Mouse (Mus musculus) hindbrain, postnatal 0 days (tissue): ENCODE data around the gene Baz2b. TPM values are rescaled to one million over a fixed set of nuclear protein-coding genes. Genes with fewer than 3 reads are reported as not detected.

Source experiments
- ATAC-seq: fragments of 200-750 bp; cut with Nextera tagmentation; 2 replicates; pipeline ENCODE4 v1.8.0; 2017; ENCODE audit warnings: mild to moderate bottlenecking, moderate TSS enrichment, moderate library complexity
- DNase-seq: peaks from one replicate; pipeline ENCODE4 v3.0.0-alpha.2; 2015; ENCODE audit warnings: low spot score
- H3K27ac ChIP-seq: fragments of 300-500 bp; sonication (generic); 2 replicates; pipeline ENCODE4 v1.5.1; 2014; ENCODE audit warnings: mild to moderate bottlenecking
- H3K27me3 ChIP-seq: fragments of 300-500 bp; sonication (generic); 2 replicates; pipeline ENCODE4 v1.6.1; 2014; ENCODE audit warnings: low read length, mixed read lengths; ENCODE audit not compliant: insufficient read depth
- H3K36me3 ChIP-seq: fragments of 300-500 bp; sonication (generic); 2 replicates; pipeline ENCODE4 v1.6.1; 2014; ENCODE audit warnings: low read length, mixed read lengths; ENCODE audit not compliant: insufficient read depth
- H3K4me1 ChIP-seq: fragments of 300-500 bp; sonication (generic); 2 replicates; pipeline ENCODE4 v1.6.1; 2014; ENCODE audit warnings: antibody characterized with exemption, low read length, mixed read lengths; ENCODE audit not compliant: insufficient read depth
- H3K4me2 ChIP-seq: fragments of 300-500 bp; sonication (generic); 2 replicates; pipeline ENCODE4 v1.6.1; 2014; ENCODE audit warnings: low read depth, mild to moderate bottlenecking, low read length, moderate library complexity, mixed read lengths
- H3K4me3 ChIP-seq: fragments of 300-500 bp; sonication (generic); 2 replicates; pipeline ENCODE4 v1.5.1; 2014; ENCODE audit warnings: low read length
- H3K9ac ChIP-seq: fragments of 300-500 bp; sonication (generic); replicated peaks from 2 replicates; pipeline ENCODE4 v1.6.1; 2014; ENCODE audit warnings: mild to moderate bottlenecking, low read length, moderate library complexity, mixed read lengths
- H3K9me3 ChIP-seq: fragments of 300-500 bp; sonication (generic); 2 replicates; pipeline ENCODE4 v1.6.1; 2016; ENCODE audit warnings: low read length, mixed read lengths
- CTCF ChIP-seq: IDR thresholded peaks from 2 replicates; pipeline ENCODE4 v1.5.1; 2016; ENCODE audit warnings: antibody characterized with exemption, control low read depth, low read depth
- WGBS: fragments of 180-500 bp; shearing (Covaris S2); extraction: QIAGEN DNeasy Blood & Tissue Kit; methylation state at CpG from one replicate; pipeline ENCODE4 v1.1.7; 2014; 5-methylcytosine and 5-hydroxymethylcytosine counted together
- polyA plus RNA-seq: library from polyadenylated mRNA; unstranded; fragments of >200 nt; fragmentation: Nextera tagmentation; extraction: Ambion mirVana; gene quantifications from 2 replicates; pipeline ENCODE4 v1.2.1, GENCODE M21; 2015
- total RNA-seq: library from RNA; depleted of rRNA; stranded (reverse); fragments of >200 nt; gene quantifications from 2 replicates; pipeline ENCODE4 v1.2.3, GENCODE M21; 2014

The Baz2b gene
- total and polyA plus RNA-seq, 2 experiments from 2014 or later: 62.3 to 71.3 TPM

GRCm38 (mm10) chr2:60230361-60230760 is 20.7 kb upstream of the Baz2b start:
- ATAC-seq: no peak
- H3K4me3 ChIP-seq: no peak overlapping the region
- DNase-seq: no peak
- no peaks in the 10 kb centered on the region for H3K27me3 ChIP-seq
- no peak for TF ChIP-seq CTCF
- H3K9me3 ChIP-seq: no peaks in the 10 kb centered on the region
- H3K4me1 ChIP-seq: no peaks in the 10 kb centered on the region
- no peak overlapping the region for H3K27ac ChIP-seq
- H3K36me3 ChIP-seq: peaks cover 30% of the 10 kb centered on the region
- 96% methylated on average over 2 of the region's 2 CpGs for WGBS
- no peak overlapping the region for H3K4me2 ChIP-seq
- no peak overlapping the region for H3K9ac ChIP-seq

GRCm38 (mm10) chr2:60228470-60228869 is 18.8 kb upstream of the Baz2b start:
- WGBS: 68% methylated on average over 1 of the region's 1 CpGs
- peaks cover 21% of the 10 kb centered on the region for H3K36me3 ChIP-seq
- no peak overlapping the region for H3K4me2 ChIP-seq
- H3K27me3 ChIP-seq: no peaks in the 10 kb centered on the region
- ATAC-seq (no peak), DNase-seq (no peak)
- no peaks in the 10 kb centered on the region for H3K9me3 ChIP-seq
- H3K4me3 ChIP-seq: no peak overlapping the region
- H3K9ac ChIP-seq: no peak overlapping the region
- H3K4me1 ChIP-seq: no peaks in the 10 kb centered on the region
- TF ChIP-seq CTCF: no peak
- H3K27ac ChIP-seq: no peak overlapping the region

- no peak overlapping the region for H3K4me3 ChIP-seq
- H3K27me3 ChIP-seq: no peaks in the 10 kb centered on the region
- H3K36me3 ChIP-seq: no peaks in the 10 kb centered on the region
- peaks cover 6% of the 10 kb centered on the region; the same call in 1 of the 2 replicates for H3K4me1 ChIP-seq
- no peak overlapping the region for H3K9ac ChIP-seq
- TF ChIP-seq CTCF: no peak
- no peak overlapping the region for H3K27ac ChIP-seq
- no peak overlapping the region for H3K4me2 ChIP-seq
- ATAC-seq (no peak), DNase-seq (no peak)
- no peaks in the 10 kb centered on the region for H3K9me3 ChIP-seq
- WGBS: 58% methylated on average over 1 of the region's 1 CpGs
Observed at GRCm38 (mm10) chr2:60223489-60223888, 13.8 kb upstream of the Baz2b start.

GRCm38 (mm10) chr2:60221954-60222353 is 12.3 kb upstream of the Baz2b start:
- no peaks in the 10 kb centered on the region for H3K9me3 ChIP-seq
- H3K27me3 ChIP-seq: no peaks in the 10 kb centered on the region
- DNase-seq (no peak), ATAC-seq (no peak)
- no peak overlapping the region for H3K4me3 ChIP-seq
- 53% methylated on average over 2 of the region's 2 CpGs for WGBS
- H3K9ac ChIP-seq: no peak overlapping the region
- peaks cover 6% of the 10 kb centered on the region; the same call in 1 of the 2 replicates for H3K4me1 ChIP-seq
- no peaks in the 10 kb centered on the region for H3K36me3 ChIP-seq
- TF ChIP-seq CTCF: no peak
- H3K4me2 ChIP-seq: no peak overlapping the region
- H3K27ac ChIP-seq: no peak overlapping the region

GRCm38 (mm10) chr2:60221236-60221635 is 11.6 kb upstream of the Baz2b start:
- ATAC-seq (no peak), DNase-seq (no peak)
- Histone ChIP-seq H3K36me3 (no peaks in the 10 kb centered on the region), H3K9ac (no peak overlapping the region), H3K4me1 (peaks cover 6% of the 10 kb centered on the region; the same call in 1 of the 2 replicates), H3K27me3 (no peaks in the 10 kb centered on the region), H3K4me2 (no peak overlapping the region), H3K27ac (no peak overlapping the region), H3K4me3 (no peak overlapping the region), H3K9me3 (no peaks in the 10 kb centered on the region)
- WGBS: 48% methylated on average over 6 of the region's 6 CpGs
- TF ChIP-seq CTCF: no peak

GRCm38 (mm10) chr2:60217620-60218019 is 8.0 kb upstream of the Baz2b start:
- Histone ChIP-seq H3K9ac (no peak overlapping the region), H3K9me3 (no peaks in the 10 kb centered on the region), H3K27ac (no peak overlapping the region), H3K27me3 (no peaks in the 10 kb centered on the region), H3K4me1 (peaks cover 9% of the 10 kb centered on the region; the same call in 1 of the 2 replicates), H3K4me2 (no peak overlapping the region), H3K36me3 (no peaks in the 10 kb centered on the region), H3K4me3 (no peak overlapping the region)
- no peak for ATAC-seq
- no peak for TF ChIP-seq CTCF
- 84% methylated on average over 6 of the region's 6 CpGs for WGBS
- DNase-seq: no peak

- Histone ChIP-seq H3K27ac (no peak overlapping the region), H3K4me3 (no peak overlapping the region)
Observed at GRCm38 (mm10) chr2:60216547-60217153, 7.0 kb upstream of the Baz2b start.

More at GRCm38 (mm10) chr2:60216547-60217153, 7.0 kb upstream of the Baz2b start:
- no peak for TF ChIP-seq CTCF
- peaks cover 14% of the 10 kb centered on the region; the same call in 1 of the 2 replicates for H3K4me1 ChIP-seq
- H3K4me2 ChIP-seq: no peak overlapping the region
- no peaks in the 10 kb centered on the region for H3K27me3 ChIP-seq
- ATAC-seq (no peak), DNase-seq (no peak)
- WGBS: 81% methylated on average over 4 of the region's 4 CpGs
- H3K9ac ChIP-seq: no peak overlapping the region
- H3K36me3 ChIP-seq: no peaks in the 10 kb centered on the region
- no peaks in the 10 kb centered on the region for H3K9me3 ChIP-seq
